Mouse (Mus musculus): Measurements from ENCODE around the gene Pck1. TPM values are rescaled to one million over a fixed set of nuclear protein-coding genes. Genes with fewer than 3 reads are reported as not detected.
A peak's percentile ranks its signal among the peaks of the same experiment; 100 is the strongest.

Gene Pck1
- total RNA-seq, 2 experiments from 2014 or later = 7.2 to 42.3 TPM

DNA sequence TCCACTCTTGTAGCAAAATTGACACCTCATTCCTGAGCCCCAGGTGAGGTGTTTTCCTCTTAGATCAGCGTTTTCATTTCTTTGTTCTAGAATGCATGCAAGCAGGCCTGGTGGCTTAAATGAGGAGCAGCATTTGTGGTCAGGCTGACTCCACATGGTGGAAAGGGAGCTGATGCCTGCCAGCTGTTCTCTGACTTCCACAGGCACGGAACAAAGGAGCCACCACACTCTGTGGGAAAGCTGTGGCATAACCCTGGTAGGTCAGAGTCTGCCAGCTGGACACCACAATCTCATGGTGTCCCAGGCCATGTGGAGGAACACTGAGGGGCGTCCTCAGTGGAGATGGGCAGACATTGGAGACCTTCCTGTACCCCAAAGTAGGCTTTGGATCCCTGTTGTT lies 7.0 kb upstream of the Pck1 start:
- intact Hi-C loops (cut with DNase I) = no loop called here
- no peak for DNase-seq

GRCm38 (mm10) chr2:173146728-173147127 lies 6.1 kb upstream of the Pck1 start:
- intact Hi-C loops (cut with DNase I) = no loop called here
- DNase-seq = no peak

GRCm38 (mm10) chr2:173148001-173148400 lies 4.8 kb upstream of the Pck1 start:
- intact Hi-C loops (cut with DNase I) = no loop called here
- DNase-seq = no peak

GRCm38 (mm10) chr2:173151352-173151751 lies 1.5 kb upstream of the Pck1 start:
- no peak for DNase-seq
- intact Hi-C loops (cut with DNase I) = no loop called here

DNA sequence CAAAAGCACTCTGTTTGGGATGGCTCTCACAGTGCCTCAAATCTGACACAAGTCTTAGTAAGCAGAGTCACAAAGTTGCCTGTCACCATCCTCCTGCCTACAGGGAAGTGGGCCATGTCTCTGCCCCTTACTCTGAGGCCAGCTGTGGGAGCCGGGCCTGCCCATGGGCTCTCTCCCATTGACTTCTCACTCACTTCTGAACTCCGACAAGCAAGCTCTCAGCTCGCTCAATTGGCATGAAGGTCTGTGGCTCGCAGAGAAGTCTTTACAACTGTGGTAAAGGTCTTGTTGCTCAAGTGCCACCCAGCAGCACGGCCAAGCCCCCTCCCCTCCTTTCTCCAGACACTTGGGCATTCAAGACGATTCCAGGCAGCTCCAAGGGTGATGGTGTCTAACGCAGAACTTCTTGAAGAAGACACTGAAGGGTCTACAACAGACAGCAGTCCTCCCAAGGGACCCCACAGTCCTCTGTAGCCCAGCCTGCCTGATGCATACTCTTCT lies 1.0 kb upstream of the Pck1 start:
- no peak for DNase-seq
- intact Hi-C loops (cut with DNase I) = no loop called here

- intact Hi-C loops (cut with DNase I) = no loop called here
- no peak for DNase-seq
Observed at GRCm38 (mm10) chr2:173153266-173153665, 418 bp downstream of the Pck1 start.

DNA sequence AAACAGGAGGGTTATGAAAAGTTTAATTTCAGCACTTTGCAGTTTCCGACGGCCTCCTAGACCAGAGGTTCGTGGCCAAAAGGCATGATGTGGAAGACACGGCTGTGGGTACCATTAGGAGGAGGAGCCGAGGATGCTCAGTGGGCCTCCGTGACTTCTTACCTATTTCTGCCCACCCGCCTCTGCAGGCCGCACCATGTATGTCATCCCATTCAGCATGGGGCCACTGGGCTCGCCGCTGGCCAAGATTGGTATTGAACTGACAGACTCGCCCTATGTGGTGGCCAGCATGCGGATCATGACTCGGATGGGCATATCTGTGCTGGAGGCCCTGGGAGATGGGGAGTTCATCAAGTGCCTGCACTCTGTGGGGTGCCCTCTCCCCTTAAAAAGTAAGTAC lies 1.7 kb downstream of the Pck1 start:
- no peak for DNase-seq
- intact Hi-C loops (cut with DNase I) = no loop called here

GRCm38 (mm10) chr2:173154962-173155361 lies 2.1 kb downstream of the Pck1 start:
- no peak for DNase-seq
- intact Hi-C loops (cut with DNase I) = no loop called here

DNA sequence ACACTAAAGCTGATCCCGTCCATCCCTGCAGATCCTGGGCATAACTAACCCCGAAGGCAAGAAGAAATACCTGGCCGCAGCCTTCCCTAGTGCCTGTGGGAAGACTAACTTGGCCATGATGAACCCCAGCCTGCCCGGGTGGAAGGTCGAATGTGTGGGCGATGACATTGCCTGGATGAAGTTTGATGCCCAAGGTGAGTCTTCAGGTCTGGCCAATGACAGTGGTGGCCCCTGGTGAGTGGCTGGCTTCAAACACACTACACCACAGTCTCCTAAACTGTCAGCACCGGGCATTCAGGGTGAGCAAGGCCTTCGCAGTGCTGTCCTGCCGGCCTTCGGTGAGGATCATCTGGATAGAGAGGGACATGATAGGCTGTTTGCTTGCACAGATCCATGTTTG lies 3.1 kb downstream of the Pck1 start:
- DNase-seq = no peak
- intact Hi-C loops (cut with DNase I) = no loop called here

DNA sequence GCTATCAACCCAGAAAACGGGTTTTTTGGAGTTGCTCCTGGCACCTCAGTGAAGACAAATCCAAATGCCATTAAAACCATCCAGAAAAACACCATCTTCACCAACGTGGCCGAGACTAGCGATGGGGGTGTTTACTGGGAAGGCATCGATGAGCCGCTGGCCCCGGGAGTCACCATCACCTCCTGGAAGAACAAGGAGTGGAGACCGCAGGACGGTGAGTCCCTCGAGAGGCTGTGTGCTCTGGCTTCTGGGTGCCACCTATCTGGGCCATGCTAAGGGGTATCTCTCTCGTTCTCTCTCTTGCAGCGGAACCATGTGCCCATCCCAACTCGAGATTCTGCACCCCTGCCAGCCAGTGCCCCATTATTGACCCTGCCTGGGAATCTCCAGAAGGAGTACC lies 4.1 kb downstream of the Pck1 start:
- DNase-seq = no peak
- intact Hi-C loops (cut with DNase I) = no loop called here

DNA sequence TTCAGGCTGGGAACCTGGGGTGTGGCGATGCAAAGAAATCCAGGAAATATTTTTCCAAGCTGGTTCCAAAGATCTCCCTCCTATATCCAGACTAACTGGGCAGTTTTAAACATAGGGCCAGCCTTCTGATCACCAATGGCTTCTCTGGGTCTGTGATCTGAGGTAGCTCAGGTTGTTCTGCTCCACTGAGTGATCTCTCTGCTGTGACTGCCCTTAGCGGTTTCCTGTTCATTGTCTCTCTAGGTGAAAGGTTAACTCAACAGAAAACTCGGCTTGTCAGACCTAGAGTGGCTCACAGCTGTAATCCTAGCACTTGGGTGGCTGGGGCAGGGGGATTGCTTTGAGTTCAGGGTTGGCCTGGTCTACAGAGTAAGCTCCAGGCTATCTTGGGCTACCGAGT lies 4.5 kb downstream of the Pck1 start:
- DNase-seq = no peak
- intact Hi-C loops (cut with DNase I) = no loop called here

DNA sequence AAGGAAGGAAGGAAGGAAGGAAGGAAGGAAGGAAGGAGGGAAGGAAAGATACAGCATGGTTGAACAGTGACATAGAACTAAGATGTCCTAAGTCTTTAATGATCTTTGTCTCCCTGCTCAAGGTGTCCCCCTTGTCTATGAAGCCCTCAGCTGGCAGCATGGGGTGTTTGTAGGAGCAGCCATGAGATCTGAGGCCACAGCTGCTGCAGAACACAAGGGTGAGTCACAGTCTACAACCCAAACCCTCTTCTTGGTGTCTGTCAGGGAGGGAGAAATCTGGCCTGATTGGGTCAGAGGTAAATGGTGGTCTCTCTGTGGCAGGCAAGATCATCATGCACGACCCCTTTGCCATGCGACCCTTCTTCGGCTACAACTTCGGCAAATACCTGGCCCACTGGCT lies 5.0 kb downstream of the Pck1 start:
- no peak for DNase-seq
- intact Hi-C loops (cut with DNase I) = no loop called here

DNA sequence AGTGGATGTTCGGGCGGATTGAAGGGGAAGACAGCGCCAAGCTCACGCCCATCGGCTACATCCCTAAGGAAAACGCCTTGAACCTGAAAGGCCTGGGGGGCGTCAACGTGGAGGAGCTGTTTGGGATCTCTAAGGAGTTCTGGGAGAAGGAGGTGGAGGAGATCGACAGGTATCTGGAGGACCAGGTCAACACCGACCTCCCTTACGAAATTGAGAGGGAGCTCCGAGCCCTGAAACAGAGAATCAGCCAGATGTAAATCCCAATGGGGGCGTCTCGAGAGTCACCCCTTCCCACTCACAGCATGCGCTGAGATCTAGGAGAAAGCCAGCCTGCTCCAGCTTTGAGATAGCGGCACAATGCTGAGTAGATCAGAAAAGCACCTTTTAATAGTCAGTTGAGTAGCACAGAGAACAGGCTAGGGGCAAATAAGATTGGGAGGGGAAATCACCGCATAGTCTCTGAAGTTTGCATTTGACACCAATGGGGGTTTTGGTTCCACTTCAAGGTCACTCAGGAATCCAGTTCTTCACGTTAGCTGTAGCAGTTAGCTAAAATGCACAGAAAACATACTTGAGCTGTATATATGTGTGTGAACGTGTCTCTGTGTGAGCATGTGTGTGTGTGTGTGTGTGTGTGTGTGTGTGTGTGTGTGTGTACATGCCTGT lies 5.7 kb downstream of the Pck1 start:
- intact Hi-C loops (cut with DNase I) = no loop called here

GRCm38 (mm10) chr2:173159354-173160311 lies 6.8 kb downstream of the Pck1 start:
- peak; percentile 59 to 75 for DNase-seq
- intact Hi-C loops (cut with DNase I) = no loop called here

More for the DNA sequence above, 5.7 kb downstream of the Pck1 start:
- no peak for DNase-seq

- no peak for DNase-seq
- intact Hi-C loops (cut with DNase I) = loop anchor here (1.0 kb wide), 1 partner anchor 21 kb away; no protein-coding TSS in a partner anchor
Observed at GRCm38 (mm10) chr2:173163380-173163779, 10.5 kb downstream of the Pck1 start.

DNA sequence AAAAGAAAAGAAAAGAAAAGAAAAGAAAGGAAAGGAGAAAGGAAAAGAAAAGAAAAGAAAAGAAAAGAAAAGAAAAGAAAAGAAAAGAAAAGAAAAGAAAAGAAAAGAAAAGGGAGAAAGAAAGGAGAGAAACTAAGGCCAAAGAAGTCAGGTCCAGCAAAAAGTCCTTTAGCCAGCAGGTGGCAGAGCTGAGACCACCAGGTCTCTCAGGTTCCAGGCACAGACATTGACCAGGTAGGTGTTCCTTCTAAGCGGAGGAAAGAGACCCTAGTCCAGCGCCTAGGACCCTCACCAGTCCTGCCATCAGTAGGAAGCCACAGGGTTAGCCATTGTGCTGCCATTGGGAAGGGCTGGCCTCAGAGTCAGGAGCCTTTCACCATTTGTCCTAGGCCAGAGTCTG lies 11.5 kb downstream of the Pck1 start:
- peak in 1 of 2 experiments; percentile 40 for DNase-seq

DNA sequence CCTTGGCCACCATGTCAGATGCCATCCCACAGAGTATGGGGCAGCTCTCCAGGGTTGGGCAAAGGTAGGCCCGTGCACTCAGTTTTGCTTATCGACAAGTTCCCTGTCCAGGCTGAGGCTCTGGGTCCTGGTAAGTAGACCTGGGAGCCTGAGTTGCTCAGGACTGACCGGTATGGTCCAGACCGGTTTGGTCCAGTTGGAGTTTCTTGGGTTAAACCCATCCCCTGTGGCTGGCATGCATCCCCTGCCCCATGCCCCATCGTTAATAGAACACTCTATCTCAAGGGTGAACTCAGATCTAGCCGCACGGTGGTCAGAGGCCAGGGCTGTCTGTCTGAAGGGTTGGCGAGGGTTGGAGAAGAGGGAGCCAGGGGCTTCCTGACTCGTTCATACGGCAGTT lies 12.1 kb downstream of the Pck1 start:
- intact Hi-C loops (cut with DNase I) = loop anchor here (2.0 kb wide), 1 partner anchor 16 kb away; no protein-coding TSS in a partner anchor
- no peak for DNase-seq

More for the DNA sequence above, 11.5 kb downstream of the Pck1 start:
- intact Hi-C loops (cut with DNase I) = loop anchor here (2.0 kb wide), 1 partner anchor 16 kb away; no protein-coding TSS in a partner anchor

GRCm38 (mm10) chr2:173165357-173165756 lies 12.5 kb downstream of the Pck1 start:
- no peak for DNase-seq
- intact Hi-C loops (cut with DNase I) = loop anchor here (2.0 kb wide), 1 partner anchor 15 kb away; no protein-coding TSS in a partner anchor

DNA sequence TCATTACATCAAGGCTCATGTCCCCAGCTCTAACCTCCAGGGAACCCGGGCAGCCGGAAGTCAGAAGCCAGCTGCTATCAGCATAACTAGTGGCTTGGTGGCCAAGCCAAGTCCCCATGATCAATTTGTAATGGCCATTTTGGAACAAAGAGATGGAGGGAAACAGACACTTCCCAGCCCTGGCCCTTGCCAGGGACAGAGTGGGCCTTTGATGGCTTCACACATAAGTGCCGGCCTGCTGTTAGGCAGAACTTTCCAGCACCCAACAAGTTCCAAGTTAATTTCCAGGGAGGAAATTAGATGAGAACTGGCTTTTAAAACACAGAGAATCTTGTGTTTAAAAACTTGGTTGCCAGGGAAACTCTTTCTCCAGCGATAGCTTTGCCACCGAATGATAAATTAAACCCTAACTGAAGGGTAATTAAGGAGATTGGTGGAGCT lies 15.6 kb downstream of the Pck1 start:
- DNase-seq = peak; percentile 45 to 51
- intact Hi-C loops (cut with DNase I) = no loop called here

GRCm38 (mm10) chr2:173170081-173170480 lies 17.2 kb downstream of the Pck1 start:
- DNase-seq = no peak
- intact Hi-C loops (cut with DNase I) = no loop called here

GRCm38 (mm10) chr2:173170715-173171114 lies 17.9 kb downstream of the Pck1 start:
- no peak for DNase-seq

More at GRCm38 (mm10) chr2:173170715-173171114, 17.9 kb downstream of the Pck1 start:
- intact Hi-C loops (cut with DNase I) = no loop called here

Data from heart, postnatal 14 days (tissue).